Mouse (Mus musculus) lung, adult 2 months (tissue): Measurements from ENCODE around the gene Stn1. TPM values are rescaled to one million over a fixed set of nuclear protein-coding genes. Genes with fewer than 3 reads are reported as not detected.

Experiments used
- DNase-seq: peaks from one replicate; pipeline ENCODE4 v3.0.0; 2022
- H3K4me1 ChIP-seq: fragments of 200-500 bp; 2 replicates; pipeline ENCODE4 v1.6.1; 2011; ENCODE audit warnings: low read length; ENCODE audit not compliant: control insufficient read depth, insufficient read depth
- H3K4me3 ChIP-seq: fragments of 200-500 bp; replicated peaks from 2 replicates; pipeline ENCODE3; 2011; ENCODE audit warnings: low read depth, mild to moderate bottlenecking, control low read depth, low read length; ENCODE audit errors: extremely low read depth
- CTCF ChIP-seq: fragments of 200-500 bp; IDR thresholded peaks from 2 replicates; pipeline ENCODE4 v1.5.1; 2011; ENCODE audit warnings: mild to moderate bottlenecking, low read length, control low read depth; ENCODE audit not compliant: insufficient read depth
- POLR2A ChIP-seq: fragments of 200-500 bp; IDR thresholded peaks from 2 replicates; pipeline ENCODE4 v1.6.1; 2011; ENCODE audit warnings: low read depth, mild to moderate bottlenecking, control low read depth, low read length, borderline replicate concordance; ENCODE audit errors: extremely low read depth
- WGBS: fragments of 180-500 bp; shearing (Covaris S2); methylation state at CpG from one replicate; pipeline ENCODE4 v1.1.7; 2018; 5-methylcytosine and 5-hydroxymethylcytosine counted together
- polyA plus RNA-seq: library from polyadenylated mRNA; depleted of rRNA; stranded (reverse); fragments of >200 nt; gene quantifications from 2 replicates; pipeline ENCODE4 v1.2.3, GENCODE M21; 2012

Gene Stn1
- polyA plus RNA-seq, 1 experiment = 21.1 TPM

DNA sequence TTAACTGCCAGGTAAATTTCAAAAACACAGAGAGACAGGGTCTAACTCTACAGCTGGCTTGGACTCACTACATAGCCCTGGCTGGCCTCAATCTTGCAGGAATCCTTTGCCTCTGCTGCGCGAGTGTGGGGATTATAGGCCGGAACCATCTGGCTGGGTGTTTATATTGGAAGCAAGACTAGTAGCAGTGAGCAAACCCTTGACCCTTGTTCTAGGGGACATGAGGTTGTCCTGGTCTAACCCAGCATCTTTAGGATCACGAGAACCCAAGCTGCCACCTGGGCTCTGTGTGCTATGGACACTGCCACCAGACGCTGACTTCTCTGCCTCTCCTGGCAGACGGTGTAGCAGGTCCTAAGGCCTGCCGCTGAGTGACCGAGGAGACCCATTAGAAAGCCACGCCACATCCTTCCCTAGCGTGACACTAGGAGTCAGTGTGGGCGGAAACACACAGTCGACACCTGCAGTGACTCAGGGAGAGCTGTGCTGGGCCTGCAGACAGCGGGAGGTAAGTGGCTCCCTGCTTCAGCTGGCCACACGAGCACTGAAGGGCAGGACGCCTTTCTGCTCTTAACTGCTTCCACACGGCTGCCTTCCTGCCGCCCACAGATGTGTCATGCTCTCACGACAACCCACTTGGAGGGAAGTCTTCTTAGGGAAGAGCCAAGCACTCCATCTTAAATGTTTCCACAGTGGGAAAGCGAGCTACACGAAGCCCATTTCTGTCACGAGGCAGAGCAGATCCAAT is 10.9 kb downstream of the Stn1 start:
- 52% methylated on average over 21 of the region's 21 CpGs for WGBS
- no peak overlapping the region for H3K4me3 ChIP-seq
- no peak for DNase-seq
- no peaks in the 10 kb centered on the region for H3K4me1 ChIP-seq
- TF ChIP-seq POLR2A (no peak), CTCF (no peak)

DNA sequence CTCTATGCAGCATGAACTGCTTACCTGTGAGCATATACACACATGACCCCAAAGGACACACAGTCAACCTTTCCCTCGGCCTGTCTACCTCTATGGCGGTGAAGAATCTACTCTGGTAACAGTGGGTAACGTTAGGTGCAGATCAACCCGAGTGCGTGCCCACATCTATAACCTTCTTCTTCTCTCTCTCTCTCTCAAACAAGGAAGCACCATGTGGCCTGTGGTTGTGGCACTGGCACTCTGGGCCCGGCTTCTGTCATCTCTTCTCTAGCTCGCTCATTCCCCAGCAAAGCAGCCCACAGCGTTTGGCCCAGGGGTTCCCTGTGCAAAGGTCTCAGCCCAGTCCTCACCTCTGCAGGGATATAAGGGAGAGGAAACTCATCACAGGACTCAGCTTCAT is 12.4 kb downstream of the Stn1 start:
- no peaks in the 10 kb centered on the region for H3K4me1 ChIP-seq
- H3K4me3 ChIP-seq = no peak overlapping the region
- WGBS = 89% methylated on average over 8 of the region's 8 CpGs
- TF ChIP-seq POLR2A = no peak
- no peak for TF ChIP-seq CTCF
- no peak for DNase-seq

DNA sequence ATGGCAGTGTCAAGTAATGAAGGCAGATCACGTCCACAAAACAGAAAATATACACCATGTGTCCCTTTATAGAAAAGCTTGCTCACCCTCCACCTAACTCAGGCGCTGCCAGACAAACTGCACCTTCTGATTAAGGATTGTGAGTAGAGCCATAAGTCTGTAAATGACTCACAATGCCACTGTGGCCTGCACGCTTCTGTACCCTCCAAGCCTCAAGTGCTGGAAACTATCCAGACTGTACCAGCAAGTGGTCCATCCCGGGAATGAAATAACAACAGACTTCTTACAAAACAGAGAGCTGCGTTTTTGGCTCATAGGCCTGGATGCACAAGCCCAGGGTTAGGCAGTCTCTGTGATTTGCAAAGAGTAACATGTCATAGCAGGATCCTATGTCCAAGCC is 15.9 kb downstream of the Stn1 start:
- no peak for TF ChIP-seq POLR2A
- no peak for TF ChIP-seq CTCF
- Histone ChIP-seq H3K4me3 (no peak overlapping the region), H3K4me1 (no peaks in the 10 kb centered on the region)
- no peak for DNase-seq
- WGBS = 82% methylated on average over 5 of the region's 5 CpGs

- Histone ChIP-seq H3K4me3 (no peak overlapping the region), H3K4me1 (no peaks in the 10 kb centered on the region; the same call in 1 of the 2 replicates)
- no peak for DNase-seq
- TF ChIP-seq POLR2A (no peak), CTCF (no peak)
- 86% methylated on average over 8 of the region's 8 CpGs for WGBS
These were observed 18.0 kb downstream of the Stn1 start for GRCm38 (mm10) chr19:47519163-47519893.

- H3K4me1 ChIP-seq = no peaks in the 10 kb centered on the region; the same call in 1 of the 2 replicates
- 85% methylated on average over 24 of the region's 24 CpGs for WGBS
- TF ChIP-seq POLR2A = no peak
- H3K4me3 ChIP-seq = no peak overlapping the region
- DNase-seq = no peak
These were observed 18.7 kb downstream of the Stn1 start for GRCm38 (mm10) chr19:47518475-47519162.

DNA sequence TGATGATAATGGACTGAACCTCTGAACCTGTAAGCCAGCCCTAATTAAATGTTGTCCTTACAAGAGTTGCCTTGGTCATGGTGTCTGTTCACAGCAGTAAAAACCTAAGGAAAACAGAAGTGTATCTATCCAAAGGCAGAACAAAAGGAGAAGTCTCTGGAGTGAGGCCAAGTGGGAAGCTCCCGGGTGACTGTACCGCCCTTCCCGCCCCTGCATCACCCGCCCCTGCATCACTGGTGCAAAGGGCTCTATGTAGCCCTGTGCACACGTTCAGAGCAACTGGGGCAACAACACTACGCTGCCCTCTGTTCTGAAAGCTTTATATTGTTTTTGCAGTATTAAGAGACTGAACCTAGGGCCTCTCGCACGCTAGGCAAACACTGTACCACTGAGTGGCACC is 19.7 kb downstream of the Stn1 start:
- WGBS = 59% methylated on average over 8 of the region's 8 CpGs
- Histone ChIP-seq H3K4me3 (no peak overlapping the region), H3K4me1 (peaks cover 8% of the 10 kb centered on the region)
- no peak for DNase-seq
- no peak for TF ChIP-seq CTCF

DNA sequence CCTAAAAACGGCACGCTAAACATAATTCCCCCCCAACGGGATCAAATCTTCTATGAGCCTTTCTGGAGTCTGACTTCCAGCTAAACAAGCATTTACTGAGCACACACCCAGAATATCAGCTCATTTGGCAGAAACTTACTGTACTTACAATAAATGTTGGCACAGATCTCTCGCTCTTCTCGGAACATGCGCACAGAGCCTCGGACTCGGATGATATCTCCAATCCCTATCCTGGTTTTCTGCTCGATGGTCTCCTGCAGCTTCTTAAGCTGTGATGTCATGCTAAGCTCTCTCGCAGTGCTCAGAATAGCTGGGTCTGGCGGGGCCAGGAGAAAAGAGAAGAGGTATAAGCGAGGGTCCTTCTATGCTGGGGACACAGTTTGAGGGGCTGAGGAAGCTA is 20.4 kb downstream of the Stn1 start:
- Histone ChIP-seq H3K4me1 (peaks cover 15% of the 10 kb centered on the region), H3K4me3 (no peak overlapping the region)
- TF ChIP-seq CTCF (no peak), POLR2A (no peak)
- no peak for DNase-seq
- WGBS = 80% methylated on average over 12 of the region's 12 CpGs

DNA sequence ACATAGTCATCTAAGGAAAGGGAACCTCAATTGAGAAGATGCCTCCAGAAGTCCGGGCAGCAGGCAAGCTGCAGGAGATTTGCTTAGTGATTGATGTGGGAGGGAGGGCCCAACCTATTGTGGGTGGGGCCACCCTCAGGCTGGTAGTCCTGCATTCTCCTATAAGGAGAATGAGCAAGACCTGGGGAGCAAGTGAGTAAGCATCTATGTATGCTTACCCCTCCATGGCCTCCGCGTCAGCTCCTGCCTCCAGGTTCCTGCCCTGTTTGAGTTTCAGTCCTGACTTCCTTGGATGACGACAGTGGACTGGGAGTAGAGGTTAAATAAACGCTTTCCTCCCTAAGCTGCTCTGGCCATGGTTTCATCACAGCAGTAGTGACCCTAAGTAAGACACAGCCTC is 22.2 kb downstream of the Stn1 start:
- WGBS = 43% methylated on average over 5 of the region's 5 CpGs

DNA sequence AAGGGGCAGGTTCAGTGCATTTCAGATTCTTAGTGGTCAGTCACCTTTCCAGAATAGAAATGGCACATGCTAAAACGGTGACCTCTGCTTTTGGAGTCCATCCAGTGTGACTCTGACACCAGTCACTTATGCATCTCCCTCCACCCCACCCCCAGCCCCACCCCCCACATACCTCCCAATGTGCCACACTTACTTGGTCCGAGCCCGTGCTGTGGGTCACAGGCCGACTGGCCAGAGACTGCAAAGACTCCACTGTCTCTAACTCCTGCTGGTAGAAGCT is 23.7 kb downstream of the Stn1 start:
- Histone ChIP-seq H3K4me1 (peaks cover 36% of the 10 kb centered on the region), H3K4me3 (peak overlapping the region; percentile 45)
- no peak for DNase-seq
- no peak for TF ChIP-seq POLR2A
- TF ChIP-seq CTCF = no peak
- WGBS = 47% methylated on average over 4 of the region's 4 CpGs

More for the DNA sequence above, 22.2 kb downstream of the Stn1 start:
- no peak for DNase-seq
- no peak overlapping the region for H3K4me3 ChIP-seq
- peaks cover 25% of the 10 kb centered on the region for H3K4me1 ChIP-seq
- TF ChIP-seq POLR2A (no peak), CTCF (no peak)
